Mouse (Mus musculus) cerebellum, adult 8-10 months (tissue): ENCODE results near the gene Slco1a5.
"Not testable (repeated sequence)": the region's sequence is repeated elsewhere in the genome, so short reads cannot be mapped to it uniquely, and the experiment has no call there.

Source experiments
- DNase-seq: peaks from one replicate; pipeline ENCODE4 v3.0.0; 2022

The Slco1a5 gene

GRCm38 (mm10) chr6:142322881-142323280 lies at the start of gene Slco1a5:
Gene Slco1a5 (minus strand): TSS chr6:142322981.
- DNase-seq, result no peak

GRCm38 (mm10) chr6:142369568-142369967 lies 46.8 kb upstream of the Slco1a5 start:
- DNase-seq, result no peak

- no peak for DNase-seq
Measured at GRCm38 (mm10) chr6:142367565-142367964, 44.8 kb upstream of the Slco1a5 start.

GRCm38 (mm10) chr6:142366473-142367018 lies 43.8 kb upstream of the Slco1a5 start:
- no peak for DNase-seq

- DNase-seq, result no peak
Measured at GRCm38 (mm10) chr6:142365742-142366472, 43.1 kb upstream of the Slco1a5 start.

GRCm38 (mm10) chr6:142363019-142363576 lies 40.3 kb upstream of the Slco1a5 start:
- no peak for DNase-seq

GRCm38 (mm10) chr6:142362036-142362435 lies 39.3 kb upstream of the Slco1a5 start:
- no peak for DNase-seq

- no peak for DNase-seq
Measured at GRCm38 (mm10) chr6:142357106-142357505, 34.3 kb upstream of the Slco1a5 start.

- not testable (repeated sequence) for DNase-seq
Measured at GRCm38 (mm10) chr6:142352099-142352498, 29.3 kb upstream of the Slco1a5 start.

- no peak for DNase-seq
Measured at GRCm38 (mm10) chr6:142347431-142348385, 24.9 kb upstream of the Slco1a5 start.

GRCm38 (mm10) chr6:142346181-142347110 lies 23.7 kb upstream of the Slco1a5 start:
- DNase-seq, result no peak

GRCm38 (mm10) chr6:142345440-142346038 lies 22.8 kb upstream of the Slco1a5 start, which contains the start of gene Pyroxd1:
Gene Pyroxd1 (plus strand): TSS chr6:142345654.
- peak; percentile 77 for DNase-seq

GRCm38 (mm10) chr6:142343561-142343960 lies 20.8 kb upstream of the Slco1a5 start:
- DNase-seq, result no peak

GRCm38 (mm10) chr6:142339576-142339975 lies 16.8 kb upstream of the Slco1a5 start:
- no peak for DNase-seq

GRCm38 (mm10) chr6:142338961-142339360 lies 16.2 kb upstream of the Slco1a5 start:
- DNase-seq, result no peak

- DNase-seq, result no peak
Measured at GRCm38 (mm10) chr6:142329201-142329600, 6.4 kb upstream of the Slco1a5 start.

- DNase-seq, result no peak
Measured at GRCm38 (mm10) chr6:142326598-142326997, 3.8 kb upstream of the Slco1a5 start.

GRCm38 (mm10) chr6:142317106-142317505 lies 5.7 kb downstream of the Slco1a5 start:
- DNase-seq, result no peak

GRCm38 (mm10) chr6:142314285-142314684 lies 8.5 kb downstream of the Slco1a5 start:
- DNase-seq, result no peak

- no peak for DNase-seq
Measured at GRCm38 (mm10) chr6:142305076-142305475, 17.7 kb downstream of the Slco1a5 start.

GRCm38 (mm10) chr6:142298098-142298497 lies 24.7 kb downstream of the Slco1a5 start, which contains the start of gene Iapp:
Gene Iapp (plus strand): TSS chr6:142298423.
- no peak for DNase-seq
